Mouse (Mus musculus): ENCODE data around the gene Srrd. TPM values are rescaled to one million over a fixed set of nuclear protein-coding genes. Genes with fewer than 3 reads are reported as not detected.

Gene Srrd
- polyA plus RNA-seq, 1 experiment from 2014 or later: 21.9 TPM

DNA sequence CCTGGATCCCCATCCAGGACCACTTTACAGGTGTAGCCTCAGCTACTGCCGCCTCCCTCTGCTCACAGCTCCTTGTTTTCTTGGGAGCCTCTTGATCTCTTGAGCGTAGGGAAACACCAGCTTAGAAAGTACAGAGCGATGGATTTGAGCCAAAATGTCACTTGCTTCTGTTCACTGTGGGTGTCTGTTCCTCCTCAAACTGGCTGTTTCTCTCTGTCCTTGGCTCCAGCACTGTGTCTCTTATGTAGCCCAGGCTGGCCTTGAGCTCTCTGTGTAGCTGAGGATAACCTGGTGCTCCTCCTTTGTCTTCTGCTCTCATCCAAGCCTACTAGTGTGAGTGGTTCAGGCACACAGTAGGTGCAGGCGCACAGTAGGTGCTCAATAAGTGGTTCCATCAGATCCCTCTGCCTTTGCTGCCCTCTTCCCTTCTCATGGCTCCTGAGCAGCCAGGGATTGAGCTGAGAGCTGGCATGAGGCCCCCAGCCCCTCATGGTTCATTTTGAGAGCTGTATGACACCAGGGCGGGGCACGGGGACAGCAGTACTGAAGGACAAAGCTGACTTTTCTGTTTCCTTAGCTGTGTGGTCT, 42.0 kb downstream of the Srrd start:
- 78% methylated on average over 6 of the region's 6 CpGs for WGBS
- no peaks in the 10 kb centered on the region for H3K27me3 ChIP-seq (replicated peaks; ENCODE audit: insufficient read depth, low read length)
- no peak for TF ChIP-seq CTCF (IDR thresholded peaks at IDR 0.05)
- no peak for TF ChIP-seq EP300 (IDR thresholded peaks at IDR 0.05)
- H3K9me3 ChIP-seq (ENCODE audit: low read length): no peaks in the 10 kb centered on the region
- DNase-seq (ENCODE audit: low spot score): no peak
- ATAC-seq: no peak
- no peak overlapping the region for H3K4me2 ChIP-seq (replicated peaks; ENCODE audit: low read depth, low read length)
- no peak overlapping the region for H3K27ac ChIP-seq (ENCODE audit: low read length)
- no peak overlapping the region for H3K9ac ChIP-seq (replicated peaks; ENCODE audit: low read depth)
- no peak overlapping the region for H3K4me3 ChIP-seq (ENCODE audit: low read depth, low read length)
- H3K4me1 ChIP-seq (ENCODE audit: insufficient read depth, low read depth, low read length): peaks cover 8% of the 10 kb centered on the region; the same call in 1 of the 2 replicates
- no peaks in the 10 kb centered on the region for H3K36me3 ChIP-seq (ENCODE audit: insufficient read depth, low read length)

DNA sequence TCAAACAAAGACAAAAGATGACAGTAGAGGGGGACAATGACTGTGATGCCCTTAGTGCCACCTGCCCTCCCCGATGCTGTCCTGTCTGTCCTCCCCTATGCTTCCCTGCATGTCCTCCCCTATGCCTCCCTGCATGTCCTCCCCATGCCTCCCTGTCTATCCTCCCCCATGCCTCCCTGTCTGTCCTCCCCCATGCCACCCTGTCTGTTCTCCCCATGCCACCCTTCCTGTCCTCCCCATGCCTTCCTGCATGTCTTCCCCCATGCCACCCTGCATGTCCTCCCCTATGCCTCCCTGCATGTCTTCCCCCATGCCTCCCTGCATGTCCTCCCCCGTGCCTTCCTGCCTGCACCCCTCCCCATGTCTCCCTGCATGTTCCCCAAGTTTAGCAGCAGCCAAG, 42.7 kb downstream of the Srrd start:
- Histone ChIP-seq H3K9ac (replicated peaks; ENCODE audit: low read depth) (no peak overlapping the region), H3K4me2 (replicated peaks; ENCODE audit: low read depth, low read length) (no peak overlapping the region), H3K9me3 (ENCODE audit: low read length) (no peaks in the 10 kb centered on the region), H3K36me3 (ENCODE audit: insufficient read depth, low read length) (no peaks in the 10 kb centered on the region), H3K4me3 (ENCODE audit: low read depth, low read length) (no peak overlapping the region), H3K4me1 (ENCODE audit: insufficient read depth, low read depth, low read length) (peaks cover 8% of the 10 kb centered on the region; the same call in 1 of the 2 replicates), H3K27me3 (replicated peaks; ENCODE audit: insufficient read depth, low read length) (no peaks in the 10 kb centered on the region), H3K27ac (ENCODE audit: low read length) (no peak overlapping the region)
- no peak for TF ChIP-seq EP300 (IDR thresholded peaks at IDR 0.05)
- TF ChIP-seq CTCF (IDR thresholded peaks at IDR 0.05): no peak
- DNase-seq (ENCODE audit: low spot score) (no peak), ATAC-seq (no peak)
- WGBS: 60% methylated on average over 2 of the region's 2 CpGs

GRCm38 (mm10) chr5:112299399-112299798, 43.4 kb downstream of the Srrd start:
- Histone ChIP-seq H3K36me3 (ENCODE audit: insufficient read depth, low read length) (no peaks in the 10 kb centered on the region), H3K27me3 (replicated peaks; ENCODE audit: insufficient read depth, low read length) (no peaks in the 10 kb centered on the region), H3K4me1 (ENCODE audit: insufficient read depth, low read depth, low read length) (peaks cover 13% of the 10 kb centered on the region; the same call in 1 of the 2 replicates), H3K4me2 (replicated peaks; ENCODE audit: low read depth, low read length) (no peak overlapping the region), H3K4me3 (ENCODE audit: low read depth, low read length) (no peak overlapping the region), H3K9me3 (ENCODE audit: low read length) (no peaks in the 10 kb centered on the region), H3K9ac (replicated peaks; ENCODE audit: low read depth) (no peak overlapping the region), H3K27ac (ENCODE audit: low read length) (peak overlapping the region; percentile 62; the same call in 1 of the 2 replicates)
- TF ChIP-seq EP300 (IDR thresholded peaks at IDR 0.05): no peak
- no peak for TF ChIP-seq CTCF (IDR thresholded peaks at IDR 0.05)
- WGBS: 74% methylated on average over 4 of the region's 4 CpGs
- ATAC-seq (no peak), DNase-seq (ENCODE audit: low spot score) (no peak)

GRCm38 (mm10) chr5:112298226-112298988, 44.4 kb downstream of the Srrd start:
- no peak overlapping the region for H3K4me3 ChIP-seq (ENCODE audit: low read depth, low read length)
- DNase-seq (ENCODE audit: low spot score) (no peak), ATAC-seq (peak; percentile 81)
- peak overlapping the region; percentile 62; the same call in 1 of the 2 replicates for H3K27ac ChIP-seq (ENCODE audit: low read length)
- no peak overlapping the region for H3K4me2 ChIP-seq (replicated peaks; ENCODE audit: low read depth, low read length)
- no peaks in the 10 kb centered on the region for H3K36me3 ChIP-seq (ENCODE audit: insufficient read depth, low read length)
- no peak overlapping the region for H3K9ac ChIP-seq (replicated peaks; ENCODE audit: low read depth)
- no peaks in the 10 kb centered on the region for H3K9me3 ChIP-seq (ENCODE audit: low read length)
- H3K27me3 ChIP-seq (replicated peaks; ENCODE audit: insufficient read depth, low read length): no peaks in the 10 kb centered on the region
- WGBS: 64% methylated on average over 12 of the region's 12 CpGs
- peak; percentile 49; the same call in 1 of the 2 replicates for TF ChIP-seq EP300 (IDR thresholded peaks at IDR 0.05)
- TF ChIP-seq CTCF (IDR thresholded peaks at IDR 0.05): no peak
- H3K4me1 ChIP-seq (ENCODE audit: insufficient read depth, low read depth, low read length): peaks cover 16% of the 10 kb centered on the region

GRCm38 (mm10) chr5:112297257-112297656, 45.6 kb downstream of the Srrd start:
- no peaks in the 10 kb centered on the region for H3K36me3 ChIP-seq (ENCODE audit: insufficient read depth, low read length)
- no peak overlapping the region for H3K4me2 ChIP-seq (replicated peaks; ENCODE audit: low read depth, low read length)
- DNase-seq (ENCODE audit: low spot score): no peak
- TF ChIP-seq CTCF (IDR thresholded peaks at IDR 0.05) (no peak), EP300 (IDR thresholded peaks at IDR 0.05) (peak; percentile 29; the same call in 1 of the 2 replicates)
- peak overlapping the region; percentile 38; the same call in 1 of the 2 replicates for H3K27ac ChIP-seq (ENCODE audit: low read length)
- ATAC-seq: peak; percentile 67
- H3K9me3 ChIP-seq (ENCODE audit: low read length): no peaks in the 10 kb centered on the region
- 43% methylated on average over 2 of the region's 2 CpGs for WGBS
- H3K9ac ChIP-seq (replicated peaks; ENCODE audit: low read depth): no peak overlapping the region
- H3K4me3 ChIP-seq (ENCODE audit: low read depth, low read length): no peak overlapping the region
- peaks cover 17% of the 10 kb centered on the region for H3K4me1 ChIP-seq (ENCODE audit: insufficient read depth, low read depth, low read length)
- H3K27me3 ChIP-seq (replicated peaks; ENCODE audit: insufficient read depth, low read length): no peaks in the 10 kb centered on the region

GRCm38 (mm10) chr5:112296404-112297181, 46.2 kb downstream of the Srrd start:
- no peaks in the 10 kb centered on the region for H3K9me3 ChIP-seq (ENCODE audit: low read length)
- H3K27me3 ChIP-seq (replicated peaks; ENCODE audit: insufficient read depth, low read length): no peaks in the 10 kb centered on the region
- WGBS: 49% methylated on average over 6 of the region's 6 CpGs
- H3K4me3 ChIP-seq (ENCODE audit: low read depth, low read length): no peak overlapping the region
- peak overlapping the region; percentile 38; the same call in 1 of the 2 replicates for H3K27ac ChIP-seq (ENCODE audit: low read length)
- H3K4me2 ChIP-seq (replicated peaks; ENCODE audit: low read depth, low read length): no peak overlapping the region
- TF ChIP-seq EP300 (IDR thresholded peaks at IDR 0.05) (no peak), CTCF (IDR thresholded peaks at IDR 0.05) (no peak)
- no peaks in the 10 kb centered on the region for H3K36me3 ChIP-seq (ENCODE audit: insufficient read depth, low read length)
- ATAC-seq (no peak), DNase-seq (ENCODE audit: low spot score) (no peak)
- H3K9ac ChIP-seq (replicated peaks; ENCODE audit: low read depth): no peak overlapping the region
- H3K4me1 ChIP-seq (ENCODE audit: insufficient read depth, low read depth, low read length): peaks cover 17% of the 10 kb centered on the region
